Mouse (Mus musculus): ENCODE results near the gene Gtpbp2.

The Gtpbp2 gene

DNA sequence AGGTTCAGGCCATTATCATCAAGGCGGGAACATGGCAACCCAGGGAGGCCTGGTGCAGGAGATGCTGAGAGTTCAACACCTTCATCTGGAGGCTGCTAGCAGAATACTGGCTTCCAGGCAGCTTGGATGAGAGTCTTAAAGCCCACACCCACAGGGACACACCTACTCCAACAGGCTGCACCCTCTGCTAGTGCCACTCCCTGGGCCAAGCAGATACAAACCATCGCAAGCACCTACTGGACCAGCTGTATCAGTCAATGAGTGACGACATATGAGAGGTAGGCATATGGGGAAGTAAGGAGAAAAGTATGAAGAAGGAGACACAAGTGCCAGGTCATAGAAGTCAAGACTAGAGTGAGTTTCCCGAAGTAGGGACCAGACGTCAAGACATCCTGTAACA is 4.2 kb upstream of the Gtpbp2 start:
- DNase-seq, result no peak

DNA sequence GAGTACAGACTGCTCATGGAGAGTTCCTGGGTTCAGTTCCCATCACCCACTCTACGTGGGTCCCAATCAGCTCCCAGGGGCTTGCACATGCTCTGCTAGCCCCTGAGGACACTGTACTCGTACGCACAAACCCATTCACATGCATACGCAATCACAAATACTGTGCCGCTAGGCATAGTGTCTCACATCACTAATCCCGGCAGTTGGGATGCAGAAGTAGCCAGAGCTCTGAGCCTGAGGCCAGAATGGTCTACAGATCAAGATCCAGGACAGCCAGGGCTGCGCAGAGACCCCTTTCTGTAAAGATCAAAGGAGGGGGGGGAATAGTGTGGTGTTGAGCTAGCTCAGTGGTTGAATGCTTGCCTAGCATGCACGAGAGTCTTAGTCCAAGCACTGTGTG is 3.7 kb upstream of the Gtpbp2 start:
- no peak for DNase-seq

DNA sequence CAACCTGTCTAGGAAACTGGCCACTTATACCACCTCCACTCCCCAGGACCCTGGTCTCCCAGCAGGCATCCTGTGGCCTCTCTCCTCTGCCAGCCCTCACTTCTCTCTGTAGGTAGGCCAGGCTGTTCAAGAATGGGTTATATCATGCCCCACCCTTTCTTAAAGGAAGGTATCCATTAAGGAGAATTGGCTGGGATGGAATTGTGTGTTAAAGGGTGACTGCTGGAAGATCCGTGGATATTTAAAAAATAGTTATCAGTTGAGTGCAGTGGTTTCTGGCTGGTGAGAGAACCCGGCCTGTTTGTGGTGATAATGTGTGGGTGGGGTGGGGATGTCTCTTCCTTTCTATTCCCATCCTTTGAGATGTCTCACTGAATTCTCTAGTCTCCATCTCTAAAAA is 1.6 kb upstream of the Gtpbp2 start:
- peak; percentile 56 for DNase-seq

DNA sequence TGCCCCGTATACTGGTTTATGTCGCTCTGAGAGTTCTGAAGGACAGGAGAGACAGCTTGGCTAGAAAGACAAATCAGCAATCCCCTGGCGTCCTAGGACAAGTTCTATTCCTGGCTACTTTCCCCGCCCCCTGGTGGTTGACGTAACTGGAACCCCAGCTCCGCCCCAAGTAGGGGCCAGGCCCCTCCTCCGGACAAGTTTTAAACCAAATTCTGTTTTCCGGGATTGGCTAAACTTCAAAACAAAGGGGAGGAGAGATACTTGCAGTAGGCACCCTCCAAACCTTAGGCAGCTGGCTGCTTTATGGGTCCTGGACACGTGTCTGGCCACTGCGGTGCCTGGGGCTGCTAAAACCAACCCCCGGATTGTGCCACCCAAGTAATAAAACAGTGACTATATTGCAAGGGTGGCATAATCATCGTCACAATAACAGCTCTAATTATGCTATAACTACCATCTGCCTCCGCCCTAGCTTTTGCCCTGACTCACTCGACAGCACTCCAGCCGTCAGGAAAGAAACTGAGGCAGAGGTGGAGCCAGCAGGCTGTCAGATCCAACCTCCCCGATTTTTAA is 656 bp upstream of the Gtpbp2 start:
- peak; percentile 86 for DNase-seq

DNA sequence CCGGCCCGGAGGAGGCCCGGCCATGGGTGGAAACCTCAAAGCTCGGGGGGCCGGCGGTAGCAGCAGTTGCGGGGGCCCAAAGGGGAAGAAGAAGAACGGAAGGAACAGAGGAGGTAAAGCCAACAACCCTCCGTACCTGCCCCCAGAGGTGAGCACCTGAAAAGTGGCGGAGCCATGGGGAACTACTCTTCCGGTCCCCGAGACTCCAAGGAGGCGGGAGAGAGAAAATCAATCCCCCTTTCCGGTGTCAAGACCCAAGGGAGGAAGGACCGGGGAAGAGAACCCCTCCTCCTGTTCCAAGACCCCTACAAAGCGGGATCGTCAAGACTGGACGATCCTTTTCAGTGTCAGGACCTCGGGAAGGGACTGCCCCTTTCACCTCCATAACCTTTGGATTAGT is 347 bp downstream of the Gtpbp2 start:
- no peak for DNase-seq

DNA sequence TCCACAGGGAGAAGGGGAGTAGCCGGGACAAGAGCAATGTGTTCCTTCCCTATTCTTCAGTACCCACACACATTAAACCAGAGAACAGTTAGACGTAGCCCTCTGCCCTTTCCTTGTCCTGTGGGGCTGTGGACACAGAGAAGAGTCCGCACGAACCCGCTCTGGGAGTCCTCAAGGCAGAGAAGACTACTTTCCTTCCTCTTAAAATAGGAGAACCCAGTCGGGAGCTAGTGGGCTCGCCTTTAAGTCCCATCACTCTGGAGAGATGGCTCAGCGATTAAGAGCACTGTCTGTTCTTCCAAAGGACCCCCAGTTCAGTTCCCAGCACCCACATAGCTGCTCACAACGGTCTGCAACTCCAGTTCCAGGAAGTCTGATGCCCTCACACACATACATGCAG is 878 bp downstream of the Gtpbp2 start:
- peak; percentile 49 for DNase-seq

DNA sequence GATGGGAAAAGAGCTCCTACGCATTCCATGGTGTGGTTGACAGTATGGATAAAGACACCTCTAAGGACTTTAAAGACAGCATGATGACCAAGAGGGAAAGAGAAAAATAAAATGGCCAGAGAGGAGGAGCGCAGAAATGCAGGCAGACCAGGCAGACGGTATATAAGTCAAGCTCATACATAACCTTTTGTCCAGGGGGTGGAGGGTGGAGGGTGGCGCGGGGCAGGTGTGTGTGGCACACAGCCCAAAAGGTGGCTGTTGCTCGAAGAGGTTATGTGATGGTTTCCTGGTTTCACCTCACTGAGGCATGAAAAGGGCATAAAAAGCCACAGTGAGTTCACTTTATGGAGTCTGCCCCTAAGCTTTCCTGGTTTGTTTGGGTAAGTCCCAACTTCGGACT is 1.7 kb downstream of the Gtpbp2 start:
- no peak for DNase-seq

DNA sequence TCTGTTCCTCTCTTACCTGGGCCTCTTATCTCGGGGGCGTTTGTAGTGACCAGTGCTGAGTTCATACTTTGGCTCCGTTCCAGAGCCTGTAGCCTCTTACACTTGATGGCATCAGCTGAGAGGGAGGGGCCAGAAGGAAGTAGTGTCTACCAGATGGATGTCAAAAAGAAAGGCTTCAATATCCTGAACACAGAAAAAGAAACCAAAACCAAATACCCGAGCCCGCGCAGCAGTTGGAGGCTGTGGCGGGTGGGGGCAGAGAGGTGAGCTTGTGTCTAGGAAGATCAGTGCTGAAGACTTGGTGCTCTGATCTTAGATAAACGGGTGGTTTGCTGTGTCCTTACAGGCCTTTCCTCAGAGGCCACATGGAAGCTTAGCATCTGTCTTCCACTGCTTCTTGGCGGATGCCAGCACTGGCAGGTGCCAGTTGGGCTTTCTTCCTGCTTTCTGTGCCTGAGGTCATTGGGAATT is 2.2 kb downstream of the Gtpbp2 start:
- DNase-seq, result peak; percentile 63

DNA sequence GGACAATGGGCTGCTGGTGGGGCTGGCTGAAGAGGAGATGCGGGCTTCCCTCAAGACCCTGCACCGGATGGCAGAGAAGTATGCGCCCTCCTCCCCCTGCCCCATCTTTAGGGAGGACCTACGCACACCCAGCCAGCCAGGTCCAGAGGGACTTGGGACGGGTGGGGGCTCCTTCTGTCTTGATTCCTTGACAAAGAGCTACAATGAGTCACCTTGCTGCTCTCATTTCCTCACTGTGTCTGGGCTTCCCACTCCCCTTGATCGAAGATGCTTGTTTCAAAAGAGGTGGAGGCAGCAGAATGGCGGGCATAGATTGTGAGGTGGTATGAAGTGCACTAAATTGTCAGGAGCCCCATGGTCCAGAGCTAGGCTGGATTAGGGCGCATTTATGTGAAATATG is 3.5 kb downstream of the Gtpbp2 start:
- no peak for DNase-seq

DNA sequence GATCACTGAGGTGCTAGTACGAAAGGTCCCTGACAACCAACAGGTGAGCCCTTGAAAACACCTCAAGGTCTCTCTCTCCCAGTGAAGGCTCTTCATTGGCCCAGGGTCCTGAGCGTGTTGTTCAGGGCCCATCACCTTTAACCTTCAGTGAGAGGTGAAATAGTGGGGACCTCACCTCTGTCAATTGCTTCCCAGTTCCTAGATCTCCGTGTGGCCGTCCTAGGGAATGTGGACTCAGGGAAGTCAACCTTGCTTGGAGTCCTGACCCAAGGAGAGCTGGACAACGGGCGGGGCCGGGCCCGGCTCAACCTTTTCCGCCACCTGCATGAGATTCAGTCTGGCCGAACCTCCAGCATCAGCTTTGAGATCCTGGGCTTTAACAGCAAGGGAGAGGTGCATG is 4.0 kb downstream of the Gtpbp2 start:
- no peak for DNase-seq

DNA sequence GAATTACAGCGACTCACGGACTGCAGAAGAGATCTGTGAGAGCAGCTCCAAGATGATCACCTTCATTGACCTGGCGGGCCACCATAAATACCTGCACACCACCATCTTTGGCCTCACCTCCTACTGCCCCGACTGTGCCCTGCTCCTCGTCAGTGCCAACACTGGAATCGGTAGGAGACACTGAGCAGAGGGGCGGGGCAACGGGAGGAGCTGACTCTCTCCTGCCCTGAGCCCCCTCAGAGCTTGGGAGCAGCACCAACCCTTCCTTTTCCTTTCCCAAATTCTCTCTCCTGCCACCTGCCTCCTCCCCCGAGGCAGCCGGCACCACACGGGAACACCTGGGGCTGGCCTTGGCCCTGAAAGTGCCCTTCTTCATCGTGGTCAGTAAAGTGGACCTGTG is 4.6 kb downstream of the Gtpbp2 start:
- peak; percentile 25 for DNase-seq

DNA sequence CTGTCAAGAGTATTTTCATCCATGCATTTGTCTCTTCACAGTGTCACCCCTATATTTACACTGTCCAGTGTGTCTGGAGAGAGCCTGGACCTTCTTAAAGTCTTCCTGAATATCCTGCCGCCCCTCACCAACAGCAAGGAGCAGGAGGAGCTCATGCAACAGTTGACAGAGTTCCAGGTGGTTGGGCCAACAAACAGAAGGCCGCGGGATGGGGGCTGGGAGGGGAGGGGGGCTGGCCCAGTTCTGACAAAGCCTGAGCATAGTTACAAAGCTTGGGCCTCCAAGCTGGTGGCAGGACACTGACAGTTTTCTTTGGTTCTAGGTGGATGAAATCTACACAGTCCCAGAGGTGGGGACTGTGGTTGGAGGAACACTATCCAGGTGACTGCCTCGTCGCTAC is 5.4 kb downstream of the Gtpbp2 start:
- DNase-seq, result no peak

DNA sequence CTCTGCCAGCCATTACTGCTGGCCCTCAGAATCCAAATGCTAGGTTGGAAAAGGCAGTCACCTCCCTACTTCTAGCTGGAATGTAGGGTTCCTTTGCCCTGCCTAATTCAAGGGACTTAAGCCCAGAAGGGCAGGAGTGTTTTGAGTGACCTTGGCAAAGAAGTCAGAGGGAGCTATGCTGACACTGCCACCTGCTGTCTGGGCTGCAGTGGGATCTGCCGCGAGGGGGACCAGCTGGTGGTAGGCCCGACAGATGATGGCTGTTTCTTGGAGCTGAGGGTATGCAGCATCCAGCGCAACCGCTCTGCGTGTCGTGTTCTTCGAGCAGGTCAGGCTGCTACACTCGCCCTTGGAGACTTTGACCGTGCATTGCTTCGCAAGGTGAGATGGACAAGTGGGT is 6.2 kb downstream of the Gtpbp2 start:
- no peak for DNase-seq

DNA sequence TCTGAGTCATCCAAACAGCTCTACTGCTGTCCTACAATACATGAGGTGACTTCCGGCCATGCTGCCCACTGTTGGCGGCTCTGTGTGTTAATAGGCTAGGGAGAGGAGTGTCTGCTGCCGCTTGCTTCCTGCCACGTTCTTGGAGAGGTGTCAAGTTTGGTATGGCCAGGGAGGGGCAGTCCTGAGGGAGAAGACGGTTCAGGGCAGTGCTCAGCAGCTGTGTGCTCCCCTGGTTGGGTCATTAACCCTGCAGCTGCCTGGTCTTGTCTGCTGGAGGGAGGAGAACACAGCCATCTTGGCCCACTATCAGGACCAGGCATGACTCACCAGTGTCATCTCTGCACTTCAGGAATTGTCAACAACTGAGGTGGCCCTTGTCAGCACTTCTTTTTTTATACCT is 7.5 kb downstream of the Gtpbp2 start:
- peak; percentile 33 for DNase-seq

DNA sequence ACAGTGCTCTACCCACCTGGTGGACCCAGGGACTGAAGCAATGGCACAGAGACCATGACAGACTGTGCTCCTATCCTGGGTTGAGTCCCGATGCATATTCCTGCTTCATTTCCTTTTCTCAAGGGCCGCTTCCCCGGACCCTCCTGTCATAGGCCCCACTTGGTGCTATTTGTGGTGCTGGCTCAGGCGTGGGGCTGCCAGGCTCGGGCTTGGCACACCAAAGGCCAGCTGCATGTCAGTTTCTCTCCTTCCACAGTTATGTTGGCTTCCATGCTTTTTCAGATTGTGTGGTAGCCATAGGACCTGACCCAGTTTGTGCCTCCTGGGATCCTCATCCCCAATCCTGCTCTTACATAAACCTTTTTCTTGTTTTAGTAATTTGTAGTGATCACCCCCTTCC is 7.9 kb downstream of the Gtpbp2 start:
- no peak for DNase-seq

DNA sequence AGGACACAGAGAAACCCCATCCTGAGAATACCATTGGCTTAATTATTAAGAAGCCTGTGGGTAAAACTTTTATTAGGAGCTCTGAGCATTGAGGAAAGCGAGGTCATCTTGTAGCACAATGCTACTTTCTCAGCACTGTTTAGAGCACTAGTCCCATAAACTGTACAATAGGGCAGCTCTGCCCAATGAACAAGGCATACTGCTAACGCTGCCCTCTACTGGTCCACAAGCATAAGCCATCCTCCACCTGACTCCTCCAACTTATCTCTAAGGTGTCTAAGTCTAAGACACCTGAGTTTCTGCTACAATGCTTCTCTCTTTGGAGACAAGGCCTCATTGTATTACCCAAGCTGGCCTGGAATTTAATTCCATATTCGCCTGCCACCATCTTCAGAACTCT is 9.7 kb downstream of the Gtpbp2 start:
- no peak for DNase-seq

DNA sequence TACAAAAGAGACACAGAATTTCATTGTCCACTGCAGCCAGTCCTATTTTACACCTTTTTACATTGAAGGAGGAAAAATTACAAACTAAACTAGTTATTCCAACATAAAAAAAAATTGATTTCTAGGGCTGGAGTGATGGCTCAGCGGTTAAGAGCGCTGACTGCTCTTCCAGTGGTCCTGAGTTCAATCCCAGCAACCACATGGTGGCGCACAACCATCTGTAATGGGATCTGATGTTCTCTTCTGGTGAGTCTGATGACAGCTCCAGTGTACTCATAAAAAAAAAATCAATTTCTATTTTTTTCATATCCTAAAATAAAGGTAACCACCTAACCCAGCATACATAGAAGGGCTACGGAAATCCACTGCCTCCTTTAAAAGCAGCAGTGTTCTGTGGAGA is 21.4 kb downstream of the Gtpbp2 start:
- DNase-seq, result no peak

DNA sequence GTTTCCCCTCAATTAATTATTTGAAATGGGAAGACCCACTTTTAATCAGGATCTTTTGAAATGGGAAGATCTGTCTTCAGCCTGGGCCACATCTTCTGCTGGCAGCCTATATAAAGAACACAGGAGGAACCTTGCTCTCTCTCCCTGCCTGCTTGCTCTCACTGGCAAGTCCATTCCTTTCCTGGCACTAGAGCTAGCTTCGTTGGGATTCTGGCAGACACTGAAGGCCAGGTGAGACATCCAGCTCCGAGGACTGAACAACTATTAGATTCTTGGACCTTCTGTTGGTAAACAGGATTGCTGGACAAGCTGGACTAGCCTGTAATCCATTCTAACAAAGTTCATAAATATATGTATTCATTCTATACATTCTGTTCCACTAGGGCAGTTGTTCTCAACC is 28.0 kb downstream of the Gtpbp2 start:
- DNase-seq, result no peak

DNA sequence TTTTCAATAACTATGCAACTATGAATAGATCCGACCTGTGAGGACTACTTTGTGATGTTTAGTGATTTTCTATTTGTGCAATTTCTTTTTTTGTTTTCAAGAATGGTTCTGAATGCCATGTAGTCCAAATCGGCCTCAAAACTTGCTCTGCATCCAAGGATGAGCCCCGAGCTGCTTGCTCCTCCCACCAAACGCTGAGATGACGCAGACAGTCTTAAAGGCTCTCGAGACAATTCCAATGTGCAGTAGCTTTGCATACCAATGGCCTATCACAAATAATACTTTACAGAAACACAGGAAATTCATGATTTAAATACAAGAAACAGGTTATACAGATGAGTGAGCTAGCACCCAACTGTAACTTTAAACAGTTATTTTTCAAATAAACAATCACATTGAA is 40.3 kb downstream of the Gtpbp2 start:
- no peak for DNase-seq

DNA sequence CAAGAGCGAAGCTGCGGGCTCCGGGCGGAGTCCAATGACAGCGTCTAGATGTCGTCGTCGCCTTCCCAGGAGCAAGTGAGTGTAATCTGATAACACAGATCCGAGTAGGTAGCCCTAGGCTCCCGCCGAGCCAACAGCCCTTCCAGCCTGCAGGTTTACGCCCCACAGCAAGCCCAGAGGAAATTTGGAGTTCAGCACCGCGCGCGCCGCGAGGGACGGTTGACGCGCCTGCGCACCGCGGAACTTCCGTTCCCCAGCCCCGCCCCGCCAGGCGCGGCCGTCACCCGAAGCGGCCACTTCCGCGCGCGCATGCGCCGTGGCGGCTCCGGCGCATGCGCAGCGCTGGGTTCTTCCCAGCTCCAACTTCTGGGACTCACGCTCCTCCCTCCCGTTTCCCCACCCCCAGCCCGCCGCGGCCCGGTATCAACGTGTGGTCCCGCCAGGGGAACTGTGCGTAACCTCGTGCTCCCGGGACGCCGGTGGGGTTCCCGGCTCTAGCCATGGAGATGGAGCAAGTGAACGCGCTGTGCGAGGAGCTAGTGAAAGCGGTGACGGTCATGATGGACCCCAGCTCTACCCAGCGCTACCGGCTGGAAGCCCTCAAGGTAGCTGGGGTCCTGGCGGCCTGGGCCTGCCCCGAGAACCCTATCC is 41.7 kb downstream of the Gtpbp2 start, which contains the start of the genes Polh and Xpo5:
TSS of gene Polh (minus strand) at position 225 of the 651 bp plus-strand sequence.
TSS of gene Xpo5 (plus strand) at position 362 of the 651 bp plus-strand sequence.
- peak; percentile 94 for DNase-seq

DNA sequence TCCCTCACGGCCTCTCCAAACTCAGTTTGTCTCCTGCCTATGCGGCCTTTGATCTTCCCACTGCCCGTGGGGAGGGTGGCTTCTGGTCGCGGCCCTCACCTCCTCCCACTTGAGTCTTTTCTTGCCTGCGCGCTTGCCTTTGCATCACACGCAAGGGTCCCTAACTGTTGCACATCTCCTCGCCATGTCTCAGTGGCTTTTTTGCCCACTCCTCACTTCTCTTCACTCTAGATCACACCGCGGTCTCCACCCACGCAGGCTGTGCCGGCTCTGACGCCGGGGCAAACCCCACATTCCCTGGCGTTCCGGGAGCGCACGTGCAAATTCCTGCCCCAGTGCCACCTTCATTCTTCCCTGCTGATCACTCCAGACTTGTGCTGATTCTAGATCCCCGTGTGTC is 42.2 kb downstream of the Gtpbp2 start:
- no peak for DNase-seq

DNA sequence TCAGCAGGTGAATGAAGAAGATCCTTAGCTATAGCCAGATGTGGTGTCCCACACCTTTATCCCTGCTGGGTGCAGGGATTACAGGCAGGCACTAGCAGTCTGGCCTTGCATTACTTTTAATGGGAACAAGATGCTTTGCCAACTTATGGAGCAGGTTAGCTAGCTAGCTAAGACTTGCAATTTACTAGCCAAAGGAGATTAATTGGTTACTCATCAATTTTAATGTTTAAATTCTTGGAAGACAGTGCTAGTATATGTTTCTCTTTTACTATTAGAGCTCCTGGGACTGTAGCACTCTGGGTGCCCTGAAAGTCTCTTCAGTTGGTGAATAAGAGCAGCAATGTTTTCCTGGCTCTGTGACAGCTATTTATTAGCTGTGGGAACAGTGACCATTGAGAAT is 45.8 kb downstream of the Gtpbp2 start:
- no peak for DNase-seq

DNA sequence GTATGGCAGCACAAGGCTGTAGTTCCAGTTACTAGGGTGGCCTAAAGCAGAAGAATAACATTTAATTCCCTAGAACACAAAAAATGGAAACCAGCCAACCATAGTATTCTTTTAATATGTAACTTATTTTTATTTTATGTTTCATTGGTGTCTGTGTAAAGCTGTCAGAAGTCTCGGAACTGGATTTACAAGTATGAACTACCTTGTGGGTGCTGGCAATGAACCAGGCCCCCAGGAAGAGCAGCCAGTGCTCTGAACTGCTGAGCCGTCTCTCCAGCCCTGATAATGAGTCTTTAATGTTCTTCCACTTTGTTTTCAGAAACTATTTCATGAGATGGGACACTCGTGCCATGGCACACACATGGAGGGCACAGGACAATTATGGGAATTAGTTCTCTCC is 49.7 kb downstream of the Gtpbp2 start:
- DNase-seq, result no peak
